Mouse (Mus musculus) CH12.LX (cell line): ENCODE results near the gene Jaml.

Experiments
- CTCF ChIP-seq, 2 experiments: IDR thresholded peaks in 1 of 2; conservative IDR thresholded peaks in 1 of 2; 2 replicates each; pipeline ENCODE4 v1.5.1; 2011 to 2012; ENCODE audit warnings: low read depth in 2 of 2, low read length in 2 of 2, improper control_type of control experiment in 1 of 2, inconsistent platforms in 1 of 2, mild to moderate bottlenecking in 1 of 2, moderate library complexity in 1 of 2
- EP300 ChIP-seq: IDR thresholded peaks from 2 replicates; pipeline ENCODE4 v1.6.1; 2011; ENCODE audit warnings: low read length, improper control_type of control experiment
- MYC ChIP-seq: IDR thresholded peaks from 2 replicates; pipeline ENCODE4 v1.6.1; 2011; ENCODE audit warnings: low read depth, mild to moderate bottlenecking, improper control_type of control experiment, low read length
- PAX5 ChIP-seq: IDR thresholded peaks from 2 replicates; pipeline ENCODE4 v1.6.1; 2012; ENCODE audit warnings: low read length, inconsistent platforms, mixed read lengths
- POLR2A ChIP-seq: IDR thresholded peaks from 2 replicates; pipeline ENCODE4 v1.6.1; 2011; ENCODE audit warnings: low read depth, mild to moderate bottlenecking, improper control_type of control experiment, low read length
- USF1 ChIP-seq: IDR thresholded peaks from 2 replicates; pipeline ENCODE4 v1.6.1; 2014; ENCODE audit warnings: low read depth, mild to moderate bottlenecking, inconsistent platforms, low read length, improper control_type of control experiment
- ZMIZ1 ChIP-seq: IDR thresholded peaks from 2 replicates; pipeline ENCODE4 v1.6.1; 2012; ENCODE audit warnings: low read depth, mild to moderate bottlenecking, inconsistent platforms, low read length, improper control_type of control experiment

DNA sequence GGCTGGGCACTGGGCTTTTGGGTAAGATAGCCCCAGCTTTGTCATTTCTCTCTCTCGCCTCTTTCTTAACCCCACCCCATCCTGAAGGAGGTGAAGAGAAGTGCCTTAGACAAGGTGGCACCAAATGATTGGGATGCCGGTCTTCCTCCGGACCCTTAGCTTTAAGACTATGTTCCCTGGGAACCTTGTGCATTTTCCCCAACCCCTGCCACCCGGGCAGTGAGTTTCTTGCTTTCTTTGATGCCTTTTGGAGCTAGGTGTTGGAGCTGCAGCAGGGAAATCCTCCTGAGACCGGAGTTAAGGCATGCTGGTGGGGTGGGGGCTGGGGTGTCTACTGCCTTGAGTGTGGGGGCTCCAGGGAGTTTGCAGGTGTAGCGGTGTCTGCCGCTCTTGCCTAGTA is 60.1 kb downstream of the Jaml start:
- TF ChIP-seq POLR2A (no peak), ZMIZ1 (no peak), EP300 (no peak), MYC (no peak), CTCF (conservative IDR thresholded peaks at IDR 0.05 in 1 of 2, IDR thresholded peaks at IDR 0.05 in 1 of 2; ENCODE audit: low read depth in 2 of 2, low read length in 2 of 2) (no peak), PAX5 (no peak), USF1 (no peak)
